Mouse (Mus musculus): ENCODE results near the gene Vta1. TPM values are rescaled to one million over a fixed set of nuclear protein-coding genes. Genes with fewer than 3 reads are reported as not detected.

The Vta1 gene
- 101 TPM for polyA plus RNA-seq (2017; shearing (Covaris generic))

GRCm38 (mm10) chr10:14705072-14706066, at the start of gene Vta1, which contains the start of gene Nmbr:
Gene Vta1 (minus strand): TSS chr10:14705560.
Gene Nmbr (plus strand): TSS chr10:14705591.

GRCm38 (mm10) chr10:14718114-14718513, 12.8 kb upstream of the Vta1 start, which contains the start of gene Gje1:
Gene Gje1 (minus strand): TSS chr10:14718214.

Other genes starting within 250 kb of the Vta1 start
- 0.10 TPM for gene Adgrg6, start 159.9 kb downstream of the Vta1 start, polyA plus RNA-seq (2017; shearing (Covaris generic))
- gene Nmbr, start within 50 bp of the Vta1 start, polyA plus RNA-seq (2017; shearing (Covaris generic)) = not detected
- not detected for gene Gje1, start 12.7 kb upstream of the Vta1 start, polyA plus RNA-seq (2017; shearing (Covaris generic))

All from CD4-positive, CD25-positive, alpha-beta regulatory T cell (primary cell).